In genomic region chr11:118004217-118004616, GRCm38 (mm10) we compare ENCODE assay signal across 18 mouse cellular contexts. TPM values are rescaled to one million over a fixed set of nuclear protein-coding genes. Genes with fewer than 3 reads are reported as not detected.
DNase-seq lines count a peak whose midpoint lies in the region; ATAC-seq and TF ChIP-seq lines count a peak whose summit lies in the region.
"Had no signal": no experiment of that assay in that cellular context is flagged by ENCODE, and none has a peak within 500 bp of the region (broad histone marks: within the 10 kb centered on the region; RNA-seq: fewer than 3 reads in every experiment).

No protein-coding gene starts in this region.

- peaks cover 57% of the 10 kb centered on the region for H3K4me1 ChIP-seq in heart, embryonic 12.5 days (replicated peaks)
- no peaks in the 10 kb centered on the region for H3K4me1 ChIP-seq in lung, embryonic 14.5 days (ENCODE audit: insufficient read depth)
- H3K4me1 ChIP-seq in lung, adult 2 months (ENCODE audit: control insufficient read depth, insufficient read depth, low read length), result peaks cover 26% of the 10 kb centered on the region
- peaks cover 28% of the 10 kb centered on the region for H3K4me1 ChIP-seq in embryonic fibroblast, embryonic 13.5 days (ENCODE audit: control insufficient read depth, insufficient read depth, low read length)

- no peak for DNase-seq in heart, adult 11 months
- peak; percentile 19 for DNase-seq in lung, embryonic 14.5 days
- DNase-seq in lung, adult 2 months, result no peak
- peak; percentile 63 to 70 for DNase-seq in kidney, postnatal 25 days
- no peak for DNase-seq in right cerebral cortex, postnatal 4 days
- DNase-seq in layer of hippocampus, postnatal 25 days (ENCODE audit: extremely low spot score in 1 of 2, low spot score in 1 of 2), result no peak
- DNase-seq: B cell, adult 2 months; cerebellum, adult 8-10 months; liver, postnatal 0 days; retina, postnatal 1 day had no signal

- H3K9me3 ChIP-seq in heart, embryonic 12.5 days (replicated peaks), result no peaks in the 10 kb centered on the region
- no peaks in the 10 kb centered on the region for H3K9me3 ChIP-seq in lung, embryonic 14.5 days (ENCODE audit: low read depth, low read length)
- H3K9me3 ChIP-seq: limb, embryonic 12.5 days; neural tube, embryonic 15.5 days; stomach, embryonic 15.5 days had no signal

- WGBS in heart, embryonic 12.5 days, result 78% methylated on average over 5 of the region's 5 CpGs
- 71% methylated on average over 5 of the region's 5 CpGs for WGBS in lung, embryonic 14.5 days
- 76% methylated on average over 5 of the region's 5 CpGs for whole genome bisulfite sequencing in lung, adult 2 months

- H3K36me3 ChIP-seq in heart, embryonic 12.5 days, result peaks cover 56% of the 10 kb centered on the region
- peaks cover 78% of the 10 kb centered on the region for H3K36me3 ChIP-seq in lung, embryonic 14.5 days (ENCODE audit: insufficient read depth)

- H3K9ac ChIP-seq in heart, embryonic 12.5 days, result no peak overlapping the region
- H3K9ac ChIP-seq in lung, embryonic 14.5 days, result no peak overlapping the region
- H3K9ac ChIP-seq: hindbrain, embryonic 14.5 days; limb, embryonic 12.5 days; liver, postnatal 0 days; neural tube, embryonic 15.5 days; stomach, embryonic 15.5 days had no signal

- 0 out of 2 replicates have a peak overlapping the region, but pooled peaks have one; percentile 4 for H3K4me2 ChIP-seq in heart, embryonic 12.5 days
- H3K4me2 ChIP-seq in lung, embryonic 14.5 days, result no peak overlapping the region
- H3K4me2 ChIP-seq: hindbrain, embryonic 14.5 days; limb, embryonic 12.5 days; midbrain, embryonic 11.5 days; neural tube, embryonic 15.5 days; stomach, embryonic 15.5 days had no signal

- no peak for TF ChIP-seq POLR2A in lung, adult 2 months (IDR thresholded peaks at IDR 0.05; ENCODE audit: borderline replicate concordance, extremely low read depth, low read depth, low read length)
- no peak for TF ChIP-seq POLR2A in embryonic fibroblast, embryonic 13.5 days (IDR thresholded peaks at IDR 0.05; ENCODE audit: low read depth, low read length)

- no peak for TF ChIP-seq CTCF in lung, embryonic 14.5 days (IDR thresholded peaks at IDR 0.05; ENCODE audit: low read depth)
- no peak for TF ChIP-seq CTCF in lung, adult 2 months (IDR thresholded peaks at IDR 0.05; ENCODE audit: insufficient read depth, low read length)
- TF ChIP-seq CTCF in embryonic fibroblast, embryonic 13.5 days (IDR thresholded peaks at IDR 0.05; ENCODE audit: borderline replicate concordance, insufficient read depth, low read length), result no peak

- peak overlapping the region; percentile 58 for H3K27ac ChIP-seq in heart, embryonic 12.5 days (ENCODE audit: poor library complexity, severe bottlenecking)
- no peak overlapping the region; the same call in 1 of the 2 replicates for H3K27ac ChIP-seq in lung, embryonic 14.5 days (ENCODE audit: low read depth)
- peak overlapping the region; percentile 54 for H3K27ac ChIP-seq in embryonic fibroblast, embryonic 13.5 days (ENCODE audit: insufficient read depth, low read length)
- H3K27ac ChIP-seq: hindbrain, embryonic 14.5 days; limb, embryonic 12.5 days; neural tube, embryonic 15.5 days; stomach, embryonic 15.5 days had no signal

- no peak overlapping the region for H3K4me3 ChIP-seq in heart, embryonic 12.5 days
- no peak overlapping the region for H3K4me3 ChIP-seq in lung, embryonic 14.5 days (ENCODE audit: low read depth, low read length)
- no peak overlapping the region for H3K4me3 ChIP-seq in lung, adult 2 months (replicated peaks; ENCODE audit: extremely low read depth, low read depth, low read length)
- no peak overlapping the region for H3K4me3 ChIP-seq in embryonic fibroblast, embryonic 13.5 days (ENCODE audit: insufficient read depth, low read length)
- H3K4me3 ChIP-seq: limb, embryonic 12.5 days; neural tube, embryonic 15.5 days; stomach, embryonic 15.5 days had no signal

- no peaks in the 10 kb centered on the region for H3K27me3 ChIP-seq in heart, embryonic 12.5 days (replicated peaks)
- H3K27me3 ChIP-seq in lung, embryonic 14.5 days (ENCODE audit: insufficient read depth, low read length), result no peaks in the 10 kb centered on the region
- H3K27me3 ChIP-seq: limb, embryonic 12.5 days; neural tube, embryonic 15.5 days; stomach, embryonic 15.5 days had no signal

- ATAC-seq in heart, embryonic 12.5 days (ENCODE audit: insufficient number of reproducible peaks, low FRiP score), result no peak
- no peak for ATAC-seq in lung, embryonic 14.5 days (ENCODE audit: insufficient read depth)
- ATAC-seq: forebrain, embryonic 16.5 days; liver, postnatal 0 days had no signal

RNA-seq across cellular contexts. Expression of gene Pgs1, which starts 18.1 kb away (rescaled TPM):
- polyA plus RNA-seq in heart, embryonic 12.5 days (2016; fragmentation: Nextera tagmentation; extraction: Ambion mirVana), result 28.9 and 29.6 TPM in 2 replicates
- polyA plus RNA-seq in lung, embryonic 14.5 days (2014; fragmentation: Nextera tagmentation; extraction: Ambion mirVana), result 35.8 and 40.8 TPM in 2 replicates
- 83.2 and 104 TPM in 2 replicates for polyA plus RNA-seq in lung, adult 2 months (2012; rRNA removed)
- 29.5 and 33.4 TPM in 2 replicates for polyA plus RNA-seq in embryonic fibroblast, embryonic 13.5 days (2011; ENCODE audit: insufficient read length, low read depth, missing spikeins)
- 10 to 100 TPM; 74.2 to 75.9 TPM for total RNA-seq in layer of hippocampus, postnatal 25 days (2021)

RNA-seq across cellular contexts. Expression of gene Socs3, which starts 34.4 kb away (rescaled TPM):
- polyA plus RNA-seq in heart, embryonic 12.5 days (2016; fragmentation: Nextera tagmentation; extraction: Ambion mirVana), result 7.1 and 8.0 TPM in 2 replicates
- polyA plus RNA-seq in lung, embryonic 14.5 days (2014; fragmentation: Nextera tagmentation; extraction: Ambion mirVana), result 5.4 and 6.4 TPM in 2 replicates
- polyA plus RNA-seq in lung, adult 2 months (2012; rRNA removed), result 32.1 and 40.6 TPM in 2 replicates
- polyA plus RNA-seq in embryonic fibroblast, embryonic 13.5 days (2011; ENCODE audit: insufficient read length, low read depth, missing spikeins), result 15.2 and 31.9 TPM in 2 replicates
- total RNA-seq in layer of hippocampus, postnatal 25 days (2021), result 1 to 10 TPM; 1.3 to 1.8 TPM

Comparison
In these comparisons a context has a peak if more than half of its experiments do, and no peak if none do; other contexts are left out.
1. DNase-seq: peak in lung, embryonic 14.5 days (single experiment) and kidney, postnatal 25 days (2 of 2); none in heart, adult 11 months (single experiment), lung, adult 2 months (single experiment), right cerebral cortex, postnatal 4 days (single experiment) and layer of hippocampus, postnatal 25 days (0 of 2).